Mouse (Mus musculus): Measurements from ENCODE around the gene Palm2. TPM values are rescaled to one million over a fixed set of nuclear protein-coding genes. Genes with fewer than 3 reads are reported as not detected.

Palm2 gene
- polyA plus RNA-seq, 1 experiment = 7.7 TPM

DNA sequence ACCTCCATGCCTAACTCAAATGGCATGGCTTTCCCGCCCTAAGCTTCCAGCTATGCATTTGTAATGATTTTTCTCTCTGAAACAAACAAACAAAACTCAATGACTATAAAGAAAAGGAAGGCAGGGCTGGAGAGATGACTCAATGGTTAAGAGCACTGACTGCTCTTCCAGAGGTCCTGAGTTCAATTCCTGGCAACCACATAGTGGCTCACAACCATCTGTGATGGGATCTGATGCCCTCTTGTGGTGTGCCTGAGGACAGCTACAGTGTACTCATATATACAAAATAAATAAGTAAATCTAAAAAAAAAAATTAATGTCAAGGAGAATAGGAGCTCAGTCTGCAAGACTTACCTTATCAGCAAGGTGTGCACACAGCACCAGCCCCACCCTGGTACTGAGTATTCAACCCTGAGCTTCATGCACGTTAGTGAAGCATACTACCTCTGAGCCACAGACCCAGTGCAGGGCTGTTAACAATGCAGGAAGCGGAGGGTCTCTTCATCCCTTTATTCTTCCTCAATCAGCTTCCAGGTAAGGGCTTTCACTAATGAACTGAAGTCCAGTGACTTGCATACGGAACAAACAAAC, 12.9 kb downstream of the Palm2 start:
- DNase-seq (ENCODE audit: low read depth) = no peak
- TF ChIP-seq POLR2A (IDR thresholded peaks at IDR 0.05; ENCODE audit: borderline replicate concordance, extremely low read depth, insufficient read depth, insufficient read length, poor library complexity, severe bottlenecking) (no peak), CTCF (IDR thresholded peaks at IDR 0.05; ENCODE audit: borderline replicate concordance, extremely low read depth, insufficient read depth, insufficient read length) (no peak)

GRCm38 (mm10) chr4:57451896-57452295, 17.8 kb downstream of the Palm2 start:
- peak; percentile 77 for DNase-seq (ENCODE audit: low read depth)

DNA sequence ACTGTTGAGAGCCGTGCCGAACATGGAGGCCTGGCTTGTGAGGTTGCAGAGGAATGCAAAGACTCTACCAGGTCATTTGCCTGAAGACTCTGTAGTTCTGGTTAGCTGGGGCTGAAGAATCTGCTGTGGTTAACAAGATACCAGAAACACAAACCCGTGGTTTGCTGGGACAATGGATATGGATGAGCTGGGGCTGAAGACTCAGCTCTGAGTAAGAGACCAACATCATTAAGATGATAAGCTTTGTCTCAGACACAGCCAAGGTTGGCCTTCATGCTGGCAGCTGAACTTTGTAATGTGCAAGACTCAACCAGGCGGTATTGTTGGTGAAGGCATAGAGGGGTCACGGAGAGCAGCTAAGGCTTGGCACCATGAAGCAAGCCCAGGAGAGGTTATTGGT, 18.6 kb downstream of the Palm2 start:
- TF ChIP-seq POLR2A (IDR thresholded peaks at IDR 0.05; ENCODE audit: borderline replicate concordance, extremely low read depth, insufficient read depth, insufficient read length, poor library complexity, severe bottlenecking) (no peak), CTCF (IDR thresholded peaks at IDR 0.05; ENCODE audit: borderline replicate concordance, extremely low read depth, insufficient read depth, insufficient read length) (no peak)
- DNase-seq (ENCODE audit: low read depth) = no peak

More at GRCm38 (mm10) chr4:57451896-57452295, 17.8 kb downstream of the Palm2 start:
- peak; percentile 66; the same call in 1 of the 2 replicates for TF ChIP-seq CTCF (IDR thresholded peaks at IDR 0.05; ENCODE audit: borderline replicate concordance, extremely low read depth, insufficient read depth, insufficient read length)
- no peak for TF ChIP-seq POLR2A (IDR thresholded peaks at IDR 0.05; ENCODE audit: borderline replicate concordance, extremely low read depth, insufficient read depth, insufficient read length, poor library complexity, severe bottlenecking)

DNA sequence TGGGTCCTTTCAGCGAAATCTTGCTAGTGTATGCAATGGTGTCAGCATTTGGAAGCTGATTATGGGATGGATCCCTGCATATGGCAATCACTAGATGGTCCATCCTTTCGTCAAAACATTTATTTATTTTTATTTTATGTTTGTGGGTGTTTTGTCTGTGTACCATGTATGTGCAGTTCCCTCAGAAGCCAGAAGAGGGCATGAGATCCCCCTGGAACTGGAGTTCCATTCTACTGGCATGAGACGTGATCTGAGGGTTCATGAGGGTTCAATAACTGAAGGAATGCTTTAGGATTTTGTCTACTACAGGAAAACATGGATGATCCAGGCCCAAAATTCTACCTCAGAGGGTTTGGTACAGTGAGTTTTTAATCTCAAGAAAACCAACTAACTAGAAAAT, 28.3 kb downstream of the Palm2 start:
- DNase-seq (ENCODE audit: low read depth) = no peak
- TF ChIP-seq POLR2A (IDR thresholded peaks at IDR 0.05; ENCODE audit: borderline replicate concordance, extremely low read depth, insufficient read depth, insufficient read length, poor library complexity, severe bottlenecking) (no peak), CTCF (IDR thresholded peaks at IDR 0.05; ENCODE audit: borderline replicate concordance, extremely low read depth, insufficient read depth, insufficient read length) (peak; percentile 47; the same call in 1 of the 2 replicates)

- no peak for TF ChIP-seq POLR2A (IDR thresholded peaks at IDR 0.05; ENCODE audit: borderline replicate concordance, extremely low read depth, insufficient read depth, insufficient read length, poor library complexity, severe bottlenecking)
- TF ChIP-seq CTCF (IDR thresholded peaks at IDR 0.05; ENCODE audit: borderline replicate concordance, extremely low read depth, insufficient read depth, insufficient read length) = no peak
- no peak for DNase-seq (ENCODE audit: low read depth)
These were observed 48.4 kb downstream of the Palm2 start for GRCm38 (mm10) chr4:57482435-57482834.

DNA sequence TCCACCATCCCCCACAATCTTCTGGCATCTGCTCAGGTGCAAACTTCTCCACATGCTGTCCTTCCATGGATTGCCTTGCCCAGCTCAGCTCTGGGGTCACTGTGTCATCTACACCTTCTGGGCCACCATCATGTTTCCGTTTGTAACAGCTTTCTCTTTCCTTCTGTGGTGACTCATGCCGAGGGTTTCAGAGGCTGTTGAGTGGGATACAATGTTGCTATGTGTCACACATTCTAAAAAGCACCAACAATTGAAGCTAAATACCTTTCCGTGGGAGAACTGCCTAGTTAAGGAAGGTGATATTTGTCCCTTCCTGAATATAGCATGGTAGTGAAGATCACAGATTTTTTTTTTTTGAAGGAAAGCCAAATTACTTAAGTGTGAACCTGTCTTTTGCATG, 52.3 kb downstream of the Palm2 start:
- no peak for DNase-seq (ENCODE audit: low read depth)
- no peak for TF ChIP-seq POLR2A (IDR thresholded peaks at IDR 0.05; ENCODE audit: borderline replicate concordance, extremely low read depth, insufficient read depth, insufficient read length, poor library complexity, severe bottlenecking)
- no peak for TF ChIP-seq CTCF (IDR thresholded peaks at IDR 0.05; ENCODE audit: borderline replicate concordance, extremely low read depth, insufficient read depth, insufficient read length)

- TF ChIP-seq POLR2A (IDR thresholded peaks at IDR 0.05; ENCODE audit: borderline replicate concordance, extremely low read depth, insufficient read depth, insufficient read length, poor library complexity, severe bottlenecking) = no peak
- no peak for TF ChIP-seq CTCF (IDR thresholded peaks at IDR 0.05; ENCODE audit: borderline replicate concordance, extremely low read depth, insufficient read depth, insufficient read length)
- no peak for DNase-seq (ENCODE audit: low read depth)
These were observed 55.8 kb downstream of the Palm2 start for GRCm38 (mm10) chr4:57489887-57490286.

- DNase-seq (ENCODE audit: low read depth) = no peak
- no peak for TF ChIP-seq POLR2A (IDR thresholded peaks at IDR 0.05; ENCODE audit: borderline replicate concordance, extremely low read depth, insufficient read depth, insufficient read length, poor library complexity, severe bottlenecking)
- TF ChIP-seq CTCF (IDR thresholded peaks at IDR 0.05; ENCODE audit: borderline replicate concordance, extremely low read depth, insufficient read depth, insufficient read length) = no peak
These were observed 70.7 kb downstream of the Palm2 start for GRCm38 (mm10) chr4:57504792-57505191.

DNA sequence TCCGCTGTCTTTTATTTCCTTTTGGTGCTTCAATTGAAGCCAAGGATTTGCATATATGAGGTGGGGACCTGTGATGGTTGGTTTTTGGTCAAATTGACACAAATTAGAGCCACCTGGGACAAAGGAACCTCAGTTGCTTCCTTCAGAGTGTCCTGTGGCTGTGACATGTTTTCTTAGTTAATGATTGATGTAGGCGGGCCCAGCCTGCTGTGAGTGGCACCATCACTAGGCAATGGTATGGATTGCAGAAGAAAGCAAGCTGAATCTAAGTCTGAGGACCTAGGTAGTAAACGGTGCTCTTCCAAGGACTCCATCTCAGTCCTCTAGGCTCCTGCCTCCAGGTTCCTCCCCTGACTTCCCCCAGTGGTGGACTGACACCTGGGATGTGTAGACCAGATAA, 76.5 kb downstream of the Palm2 start:
- TF ChIP-seq CTCF (IDR thresholded peaks at IDR 0.05; ENCODE audit: borderline replicate concordance, extremely low read depth, insufficient read depth, insufficient read length) (no peak), POLR2A (IDR thresholded peaks at IDR 0.05; ENCODE audit: borderline replicate concordance, extremely low read depth, insufficient read depth, insufficient read length, poor library complexity, severe bottlenecking) (no peak)
- no peak for DNase-seq (ENCODE audit: low read depth)

DNA sequence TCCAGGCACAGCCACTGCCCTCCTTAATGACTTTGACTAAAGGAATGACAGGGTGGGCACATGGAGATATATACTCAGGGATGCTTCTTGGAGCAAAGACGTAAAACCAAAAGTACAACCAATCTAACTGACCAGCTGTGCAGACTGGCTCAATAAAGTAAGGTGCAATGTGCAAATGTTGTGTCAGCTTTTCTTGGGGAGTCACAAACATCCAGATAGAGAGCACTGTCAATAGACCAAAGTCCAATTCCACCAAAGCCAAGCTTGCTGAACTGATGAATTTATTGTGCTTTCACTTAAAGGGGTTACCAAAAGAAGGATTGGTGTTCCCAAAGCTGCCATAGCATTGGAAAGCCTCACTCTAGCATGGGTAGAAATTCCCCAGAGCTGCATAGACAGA, 77.7 kb downstream of the Palm2 start:
- TF ChIP-seq POLR2A (IDR thresholded peaks at IDR 0.05; ENCODE audit: borderline replicate concordance, extremely low read depth, insufficient read depth, insufficient read length, poor library complexity, severe bottlenecking) (no peak), CTCF (IDR thresholded peaks at IDR 0.05; ENCODE audit: borderline replicate concordance, extremely low read depth, insufficient read depth, insufficient read length) (no peak)
- no peak for DNase-seq (ENCODE audit: low read depth)

- TF ChIP-seq POLR2A (IDR thresholded peaks at IDR 0.05; ENCODE audit: borderline replicate concordance, extremely low read depth, insufficient read depth, insufficient read length, poor library complexity, severe bottlenecking) (no peak), CTCF (IDR thresholded peaks at IDR 0.05; ENCODE audit: borderline replicate concordance, extremely low read depth, insufficient read depth, insufficient read length) (no peak)
- DNase-seq (ENCODE audit: low read depth) = no peak
These were observed 79.3 kb downstream of the Palm2 start for GRCm38 (mm10) chr4:57513241-57513933.

Data from brain, embryonic 14.5 days (tissue).